ENCODE assay signal across 21 mouse cellular contexts in genomic region chr1:171226780-171227179, GRCm38 (mm10). TPM values are rescaled to one million over a fixed set of nuclear protein-coding genes. Genes with fewer than 3 reads are reported as not detected.
DNase-seq lines count a peak whose midpoint lies in the region; ATAC-seq lines count a peak whose summit lies in the region.
"Had no signal": no experiment of that assay in that cellular context is flagged by ENCODE, and none has a peak within 500 bp of the region (broad histone marks: within the 10 kb centered on the region; RNA-seq: fewer than 3 reads in every experiment).

No protein-coding gene starts in this region.

- peak; percentile 70 for DNase-seq in heart, adult 11 months
- DNase-seq in heart, postnatal 4 days, result no peak
- no peak for DNase-seq in liver, embryonic 11.5 days (ENCODE audit: low spot score)
- peak; percentile 10 for DNase-seq in yolk sac, embryonic 10.5 days (ENCODE audit: low spot score)
- DNase-seq in right cerebral cortex, postnatal 10 days (ENCODE audit: low spot score in 2 of 2), result no peak
- DNase-seq in hindbrain, embryonic 14.5 days (ENCODE audit: low spot score), result no peak
- DNase-seq: adrenal gland, postnatal 10 days; B cell, adult 2 months; cerebellum, adult 2 months; cerebellum, postnatal 10 days; gastrocnemius, adult 2 months; gastrocnemius, postnatal 25 days; heart, postnatal 36 days had no signal

- no peak overlapping the region for H3K27ac ChIP-seq in liver, embryonic 11.5 days (ENCODE audit: low read depth, low read length)
- H3K27ac ChIP-seq in liver, embryonic 15.5 days (replicated peaks), result no peak overlapping the region; the same call in 1 of the 2 replicates
- no peak overlapping the region for H3K27ac ChIP-seq in hindbrain, embryonic 14.5 days
- H3K27ac ChIP-seq: embryonic facial prominence, embryonic 10.5 days; forebrain, embryonic 13.5 days; gastrocnemius, adult 2 months; heart, embryonic 13.5 days; hindbrain, embryonic 12.5 days had no signal

- no peak overlapping the region for H3K4me3 ChIP-seq in liver, embryonic 11.5 days (ENCODE audit: low read depth, low read length)
- peak overlapping the region; percentile 44 for H3K4me3 ChIP-seq in liver, embryonic 15.5 days (replicated peaks)
- H3K4me3 ChIP-seq in hindbrain, embryonic 14.5 days (replicated peaks; ENCODE audit: low read length), result no peak overlapping the region
- H3K4me3 ChIP-seq: embryonic facial prominence, embryonic 10.5 days; forebrain, embryonic 13.5 days; gastrocnemius, adult 2 months; heart, embryonic 13.5 days; hindbrain, embryonic 12.5 days had no signal

- H3K9me3 ChIP-seq in liver, embryonic 11.5 days (ENCODE audit: control insufficient read depth, low read length), result no peaks in the 10 kb centered on the region
- H3K9me3 ChIP-seq in liver, embryonic 15.5 days (replicated peaks), result no peaks in the 10 kb centered on the region
- no peaks in the 10 kb centered on the region for H3K9me3 ChIP-seq in hindbrain, embryonic 14.5 days (ENCODE audit: control insufficient read depth, low read length)
- H3K9me3 ChIP-seq: embryonic facial prominence, embryonic 10.5 days; forebrain, embryonic 13.5 days; heart, embryonic 13.5 days; hindbrain, embryonic 12.5 days had no signal

- WGBS in liver, embryonic 11.5 days, result 51% methylated on average over 4 of the region's 4 CpGs
- 43% methylated on average over 4 of the region's 4 CpGs for WGBS in liver, embryonic 15.5 days (ENCODE audit: insufficient replicate concordance)
- 48% methylated on average over 3 of the region's 4 CpGs for WGBS in hindbrain, embryonic 14.5 days

- H3K4me1 ChIP-seq in liver, embryonic 11.5 days (replicated peaks; ENCODE audit: control insufficient read depth, insufficient read depth, low read length), result peaks cover 5% of the 10 kb centered on the region; the same call in 1 of the 2 replicates
- peaks cover 12% of the 10 kb centered on the region for H3K4me1 ChIP-seq in liver, embryonic 15.5 days (replicated peaks)
- H3K4me1 ChIP-seq in hindbrain, embryonic 14.5 days (replicated peaks; ENCODE audit: control insufficient read depth, insufficient read depth, low read length), result peaks cover under 1% of the 10 kb centered on the region; the same call in 1 of the 2 replicates

- no peaks in the 10 kb centered on the region for H3K36me3 ChIP-seq in liver, embryonic 11.5 days (ENCODE audit: control insufficient read depth, insufficient read depth, low read length)
- no peaks in the 10 kb centered on the region for H3K36me3 ChIP-seq in liver, embryonic 15.5 days (replicated peaks)
- no peaks in the 10 kb centered on the region for H3K36me3 ChIP-seq in hindbrain, embryonic 14.5 days (replicated peaks; ENCODE audit: control insufficient read depth, insufficient read depth)
- H3K36me3 ChIP-seq: embryonic facial prominence, embryonic 10.5 days; heart, embryonic 13.5 days; hindbrain, embryonic 12.5 days had no signal

- no peak overlapping the region for H3K9ac ChIP-seq in liver, embryonic 11.5 days (ENCODE audit: low read depth, low read length)
- H3K9ac ChIP-seq in liver, embryonic 15.5 days, result peak overlapping the region; percentile 25; the same call in 1 of the 2 replicates
- H3K9ac ChIP-seq in hindbrain, embryonic 14.5 days, result no peak overlapping the region
- H3K9ac ChIP-seq: forebrain, embryonic 13.5 days; heart, embryonic 13.5 days; hindbrain, embryonic 12.5 days had no signal

- H3K4me2 ChIP-seq in liver, embryonic 11.5 days, result 0 out of 2 replicates have a peak overlapping the region, but pooled peaks have one; percentile 20
- H3K4me2 ChIP-seq in liver, embryonic 15.5 days, result peak overlapping the region; percentile 41
- H3K4me2 ChIP-seq in hindbrain, embryonic 14.5 days (replicated peaks), result no peak overlapping the region
- H3K4me2 ChIP-seq: forebrain, embryonic 13.5 days; heart, embryonic 13.5 days; hindbrain, embryonic 12.5 days had no signal

- no peaks in the 10 kb centered on the region for H3K27me3 ChIP-seq in liver, embryonic 11.5 days (replicated peaks; ENCODE audit: control insufficient read depth, insufficient read depth, low read length)
- no peaks in the 10 kb centered on the region for H3K27me3 ChIP-seq in liver, embryonic 15.5 days
- H3K27me3 ChIP-seq in hindbrain, embryonic 14.5 days (ENCODE audit: control insufficient read depth, insufficient read depth, low read length), result no peaks in the 10 kb centered on the region
- H3K27me3 ChIP-seq: forebrain, embryonic 13.5 days; heart, embryonic 13.5 days; hindbrain, embryonic 12.5 days had no signal

- ATAC-seq in liver, embryonic 11.5 days (replicated peaks; ENCODE audit: low FRiP score), result no peak
- no peak for ATAC-seq in liver, embryonic 15.5 days (ENCODE audit: insufficient read depth)
- no peak for ATAC-seq in hindbrain, embryonic 14.5 days (ENCODE audit: low FRiP score)
- ATAC-seq: CD4-positive, CD25-positive, alpha-beta regulatory T cell, adult 4 months; forebrain, embryonic 13.5 days had no signal

RNA-seq across cellular contexts. Expression of gene Apoa2, which starts 1.9 kb away (rescaled TPM):
- total RNA-seq in heart, postnatal 4 days (2021), result 1 to 10 TPM; 1.7 to 1.8 TPM
- polyA plus RNA-seq in liver, embryonic 11.5 days (2014; fragmentation: Nextera tagmentation; extraction: Ambion mirVana), result 2,189 and 2,339 TPM in 2 replicates
- polyA plus RNA-seq in liver, embryonic 15.5 days (2015; fragmentation: Nextera tagmentation; extraction: Ambion mirVana), result 6,467 and 6,641 TPM in 2 replicates
- polyA plus RNA-seq in hindbrain, embryonic 14.5 days (2014; fragmentation: Nextera tagmentation; extraction: Ambion mirVana), result 5.6 and 7.0 TPM in 2 replicates
- total RNA-seq: gastrocnemius, postnatal 25 days; MEL had no signal

RNA-seq across cellular contexts. Expression of gene Tomm40l, which starts 4.5 kb away (rescaled TPM):
- total RNA-seq in heart, postnatal 4 days (2021), result 10 to 100 TPM; 79.9 to 85.2 TPM
- polyA plus RNA-seq in liver, embryonic 11.5 days (2014; fragmentation: Nextera tagmentation; extraction: Ambion mirVana), result 32.3 and 32.4 TPM in 2 replicates
- polyA plus RNA-seq in liver, embryonic 15.5 days (2015; fragmentation: Nextera tagmentation; extraction: Ambion mirVana), result 15.8 and 16.2 TPM in 2 replicates
- 41.2 and 47.0 TPM in 2 replicates for polyA plus RNA-seq in hindbrain, embryonic 14.5 days (2014; fragmentation: Nextera tagmentation; extraction: Ambion mirVana)

RNA-seq across cellular contexts. Expression of gene Fcer1g, which starts 7.4 kb away (rescaled TPM):
- total RNA-seq in heart, postnatal 4 days (2021), result 10 to 100 TPM in 1 of 2 experiments, 1 to 10 TPM in 1; 8.7 to 10.1 TPM
- 70.9 and 83.6 TPM in 2 replicates for polyA plus RNA-seq in liver, embryonic 11.5 days (2014; fragmentation: Nextera tagmentation; extraction: Ambion mirVana)
- 115 and 118 TPM in 2 replicates for polyA plus RNA-seq in liver, embryonic 15.5 days (2015; fragmentation: Nextera tagmentation; extraction: Ambion mirVana)
- polyA plus RNA-seq in hindbrain, embryonic 14.5 days (2014; fragmentation: Nextera tagmentation; extraction: Ambion mirVana), result 25.2 and 30.1 TPM in 2 replicates

RNA-seq across cellular contexts. Expression of gene Nr1i3, which starts 13.0 kb away (rescaled TPM):
- total RNA-seq in heart, postnatal 4 days (2021), result not detected
- 0.16 TPM in 2 replicates for polyA plus RNA-seq in liver, embryonic 11.5 days (2014; fragmentation: Nextera tagmentation; extraction: Ambion mirVana)
- polyA plus RNA-seq in liver, embryonic 15.5 days (2015; fragmentation: Nextera tagmentation; extraction: Ambion mirVana), result 1.1 and 1.5 TPM in 2 replicates
- 0.21 and 0.50 TPM in 2 replicates for polyA plus RNA-seq in hindbrain, embryonic 14.5 days (2014; fragmentation: Nextera tagmentation; extraction: Ambion mirVana)
- total RNA-seq: gastrocnemius, adult 2 months; gastrocnemius, postnatal 25 days had no signal

RNA-seq across cellular contexts. Expression of gene Adamts4, which starts 23.4 kb away (rescaled TPM):
- 1 to 10 TPM; 8.2 to 8.7 TPM for total RNA-seq in heart, postnatal 4 days (2021)
- 1.6 and 2.0 TPM in 2 replicates for polyA plus RNA-seq in liver, embryonic 11.5 days (2014; fragmentation: Nextera tagmentation; extraction: Ambion mirVana)
- polyA plus RNA-seq in liver, embryonic 15.5 days (2015; fragmentation: Nextera tagmentation; extraction: Ambion mirVana), result 0.58 and 0.60 TPM in 2 replicates
- 3.0 and 3.7 TPM in 2 replicates for polyA plus RNA-seq in hindbrain, embryonic 14.5 days (2014; fragmentation: Nextera tagmentation; extraction: Ambion mirVana)
- total RNA-seq: granulocyte monocyte progenitor cell, adult 5-6 weeks; MEL had no signal

Comparison
In these comparisons a context has a peak if more than half of its experiments do, and no peak if none do; other contexts are left out.
1. DNase-seq: peak in heart, adult 11 months (single experiment) and yolk sac, embryonic 10.5 days (single experiment); none in heart, postnatal 4 days (single experiment), liver, embryonic 11.5 days (single experiment), right cerebral cortex, postnatal 10 days (0 of 2) and hindbrain, embryonic 14.5 days (single experiment).
2. RNA of gene Apoa2, which starts 1.9 kb away (polyA plus RNA-seq): 6,467 to 6,641 TPM in liver, embryonic 15.5 days and 2,189 to 2,339 TPM in liver, embryonic 11.5 days; 5.6 to 7.0 TPM in hindbrain, embryonic 14.5 days; every median in the first group is over 100 times any median in the second.